Mouse (Mus musculus) midbrain, postnatal 0 days (tissue): ENCODE data around the gene Apaf1. TPM values are rescaled to one million over a fixed set of nuclear protein-coding genes. Genes with fewer than 3 reads are reported as not detected.

Experiments
- ATAC-seq: fragments of 200-750 bp; cut with Nextera tagmentation; 2 replicates; pipeline ENCODE4 v1.8.0; 2017; ENCODE audit warnings: moderate number of reproducible peaks, mild to moderate bottlenecking, moderate TSS enrichment, moderate library complexity; ENCODE audit not compliant: low FRiP score
- DNase-seq: peaks from one replicate; pipeline ENCODE4 v3.0.0-alpha.2; 2015; ENCODE audit warnings: low spot score
- H3K27ac ChIP-seq: fragments of 300-500 bp; sonication (generic); 2 replicates; pipeline ENCODE4 v1.5.1; 2014; ENCODE audit warnings: low read depth, mild to moderate bottlenecking, low read length, mixed read lengths
- H3K27me3 ChIP-seq: fragments of 300-500 bp; sonication (generic); 2 replicates; pipeline ENCODE4 v1.6.1; 2014; ENCODE audit warnings: low read length, control low read depth, mixed read lengths; ENCODE audit not compliant: insufficient read depth
- H3K36me3 ChIP-seq: fragments of 300-500 bp; sonication (generic); 2 replicates; pipeline ENCODE4 v1.6.1; 2014; ENCODE audit warnings: low read length, control low read depth, mixed read lengths; ENCODE audit not compliant: insufficient read depth
- H3K4me1 ChIP-seq: fragments of 300-500 bp; sonication (generic); 2 replicates; pipeline ENCODE4 v1.6.1; 2014; ENCODE audit warnings: mild to moderate bottlenecking, control low read depth, antibody characterized with exemption, low read length, mixed read lengths; ENCODE audit not compliant: insufficient read depth
- H3K4me2 ChIP-seq: fragments of 300-500 bp; sonication (generic); 2 replicates; pipeline ENCODE4 v1.6.1; 2014; ENCODE audit warnings: low read depth, mild to moderate bottlenecking, low read length, mixed read lengths; ENCODE audit not compliant: poor library complexity, severe bottlenecking
- H3K4me3 ChIP-seq: fragments of 300-500 bp; sonication (generic); 2 replicates; pipeline ENCODE4 v1.5.1; 2014; ENCODE audit warnings: low read depth, mild to moderate bottlenecking, low read length, moderate library complexity
- H3K9ac ChIP-seq: fragments of 300-500 bp; sonication (generic); replicated peaks from 2 replicates; pipeline ENCODE4 v1.6.1; 2014; ENCODE audit warnings: mild to moderate bottlenecking, low read length, moderate library complexity, mixed read lengths; ENCODE audit not compliant: poor library complexity, severe bottlenecking
- H3K9me3 ChIP-seq: fragments of 300-500 bp; sonication (generic); 2 replicates; pipeline ENCODE4 v1.6.1; 2016; ENCODE audit warnings: low read length, control low read depth
- CTCF ChIP-seq: IDR thresholded peaks from 2 replicates; pipeline ENCODE4 v1.5.1; 2016; ENCODE audit warnings: antibody characterized with exemption, mild to moderate bottlenecking
- WGBS: fragments of 180-500 bp; shearing (Covaris S2); extraction: QIAGEN DNeasy Blood & Tissue Kit; methylation state at CpG from one replicate; pipeline ENCODE4 v1.1.7; 2014; 5-methylcytosine and 5-hydroxymethylcytosine counted together
- polyA plus RNA-seq: library from polyadenylated mRNA; unstranded; fragments of >200 nt; fragmentation: Nextera tagmentation; extraction: Ambion mirVana; gene quantifications from 2 replicates; pipeline ENCODE4 v1.2.1, GENCODE M21; 2015
- total RNA-seq: library from RNA; depleted of rRNA; stranded (reverse); fragments of >200 nt; gene quantifications from 2 replicates; pipeline ENCODE4 v1.2.3, GENCODE M21; 2014

The Apaf1 gene
- total and polyA plus RNA-seq, 2 experiments from 2014 or later: 16.4 to 29.5 TPM

- no peak overlapping the region for H3K4me3 ChIP-seq
- H3K27ac ChIP-seq: no peak overlapping the region
- DNase-seq (no peak), ATAC-seq (no peak)
- H3K9me3 ChIP-seq: no peaks in the 10 kb centered on the region
- 0 out of 2 replicates have a peak overlapping the region, but pooled peaks have one; percentile 19 for H3K9ac ChIP-seq
- no peak for TF ChIP-seq CTCF
- H3K27me3 ChIP-seq: no peaks in the 10 kb centered on the region
- WGBS: 81% methylated on average over 6 of the region's 6 CpGs
- no peaks in the 10 kb centered on the region for H3K4me1 ChIP-seq
- H3K36me3 ChIP-seq: peaks cover 8% of the 10 kb centered on the region
- no peak overlapping the region for H3K4me2 ChIP-seq
These were observed 128.7 kb downstream of the Apaf1 start for GRCm38 (mm10) chr10:90953821-90954220.

- DNase-seq (no peak), ATAC-seq (no peak)
- H3K4me2 ChIP-seq: no peak overlapping the region
- no peaks in the 10 kb centered on the region for H3K27me3 ChIP-seq
- no peak for TF ChIP-seq CTCF
- no peaks in the 10 kb centered on the region for H3K4me1 ChIP-seq
- no peak overlapping the region for H3K27ac ChIP-seq
- 92% methylated on average over 15 of the region's 15 CpGs for WGBS
- H3K9me3 ChIP-seq: no peaks in the 10 kb centered on the region
- no peak overlapping the region for H3K4me3 ChIP-seq
- no peak overlapping the region for H3K9ac ChIP-seq
- peaks cover 7% of the 10 kb centered on the region; the same call in 1 of the 2 replicates for H3K36me3 ChIP-seq
These were observed 129.4 kb downstream of the Apaf1 start for GRCm38 (mm10) chr10:90953103-90953709.

- no peak overlapping the region for H3K9ac ChIP-seq
- no peaks in the 10 kb centered on the region for H3K4me1 ChIP-seq
- no peaks in the 10 kb centered on the region for H3K9me3 ChIP-seq
- WGBS: 87% methylated on average over 18 of the region's 18 CpGs
- H3K27me3 ChIP-seq: no peaks in the 10 kb centered on the region
- no peak; the same call in 1 of the 2 replicates for ATAC-seq
- peaks cover 10% of the 10 kb centered on the region for H3K36me3 ChIP-seq
- TF ChIP-seq CTCF: no peak
- no peak overlapping the region for H3K4me2 ChIP-seq
- H3K4me3 ChIP-seq: no peak overlapping the region
- no peak overlapping the region for H3K27ac ChIP-seq
- no peak for DNase-seq
These were observed 134.8 kb downstream of the Apaf1 start for GRCm38 (mm10) chr10:90947608-90948373.

GRCm38 (mm10) chr10:90947043-90947442 is 135.5 kb downstream of the Apaf1 start:
- no peak overlapping the region for H3K9ac ChIP-seq
- no peak overlapping the region for H3K4me3 ChIP-seq
- ATAC-seq (no peak), DNase-seq (no peak)
- TF ChIP-seq CTCF: no peak
- H3K36me3 ChIP-seq: peaks cover 16% of the 10 kb centered on the region
- H3K4me1 ChIP-seq: no peaks in the 10 kb centered on the region
- H3K27me3 ChIP-seq: no peaks in the 10 kb centered on the region
- no peak overlapping the region for H3K4me2 ChIP-seq
- no peaks in the 10 kb centered on the region for H3K9me3 ChIP-seq
- 79% methylated on average over 6 of the region's 6 CpGs for WGBS
- H3K27ac ChIP-seq: no peak overlapping the region

- WGBS: 86% methylated on average over 14 of the region's 14 CpGs
- Histone ChIP-seq H3K4me1 (no peaks in the 10 kb centered on the region), H3K27ac (no peak overlapping the region), H3K36me3 (peaks cover 20% of the 10 kb centered on the region), H3K9ac (no peak overlapping the region), H3K4me2 (no peak overlapping the region), H3K4me3 (no peak overlapping the region), H3K27me3 (no peaks in the 10 kb centered on the region), H3K9me3 (no peaks in the 10 kb centered on the region)
- ATAC-seq: no peak
- DNase-seq: no peak
- TF ChIP-seq CTCF: no peak
These were observed 140.4 kb downstream of the Apaf1 start for GRCm38 (mm10) chr10:90942001-90942700.
